Mouse (Mus musculus): ENCODE data around the gene Phtf2. TPM values are rescaled to one million over a fixed set of nuclear protein-coding genes. Genes with fewer than 3 reads are reported as not detected.
"Not testable (repeated sequence)": the region's sequence is repeated elsewhere in the genome, so short reads cannot be mapped to it uniquely, and the experiment has no call there.

The Phtf2 gene
- polyA plus RNA-seq, 1 experiment = 3.6 TPM

- not testable (repeated sequence) for H3ac ChIP-seq (ENCODE audit: control insufficient read depth, insufficient read length); H3K36me3 ChIP-seq (ENCODE audit: control insufficient read depth, insufficient read depth); H3K4me3 ChIP-seq; H3K79me2 ChIP-seq (ENCODE audit: control insufficient read depth, insufficient read depth); H3K4me2 ChIP-seq (ENCODE audit: low read depth); H3K27me3 ChIP-seq (ENCODE audit: control insufficient read depth, insufficient read depth, insufficient read length)
These were observed 171.1 kb downstream of the Phtf2 start for GRCm38 (mm10) chr5:20710845-20711244.

Other genes with a start within 250 kb of the Phtf2 start
- 14.5 TPM for gene Tmem60, start 67 bp upstream of the Phtf2 start, polyA plus RNA-seq (2012; fragmentation: generic; extraction: Trizol)
- 2.2 TPM for gene Rsbn1l, start 74.3 kb upstream of the Phtf2 start, polyA plus RNA-seq (2012; fragmentation: generic; extraction: Trizol)
- gene Ptpn12, start 173.8 kb upstream of the Phtf2 start, polyA plus RNA-seq (2012; fragmentation: generic; extraction: Trizol) = 23.2 TPM

Measured in myocyte (in vitro differentiated cells).